Mouse (Mus musculus): ENCODE results near the gene Rtbdn. TPM values are rescaled to one million over a fixed set of nuclear protein-coding genes. Genes with fewer than 3 reads are reported as not detected.
A peak's percentile ranks its signal among the peaks of the same experiment; 100 is the strongest.

The Rtbdn gene
- polyA plus RNA-seq, 1 experiment, result not detected

GRCm38 (mm10) chr8:84980622-84981358 lies 34.0 kb downstream of the Rtbdn start:
- TF ChIP-seq CTCF (IDR thresholded peaks at IDR 0.05; ENCODE audit: control insufficient read depth, insufficient read depth, low read length) (no peak), POLR2A (IDR thresholded peaks at IDR 0.05; ENCODE audit: borderline replicate concordance, control insufficient read depth, low read depth, low read length) (no peak)
- no peak overlapping the region for H3K4me3 ChIP-seq (replicated peaks; ENCODE audit: control insufficient read depth, low read depth, low read length)
- H3K4me1 ChIP-seq (ENCODE audit: control insufficient read depth, insufficient read depth, low read length), result peaks cover 14% of the 10 kb centered on the region
- 27% methylated on average over 11 of the region's 11 CpGs for WGBS
- peak overlapping the region; percentile 95 for H3K27ac ChIP-seq (ENCODE audit: control insufficient read depth, insufficient read depth, low read depth, low read length, poor library complexity)

GRCm38 (mm10) chr8:84981644-84982498 lies 35.1 kb downstream of the Rtbdn start:
- TF ChIP-seq CTCF (IDR thresholded peaks at IDR 0.05; ENCODE audit: control insufficient read depth, insufficient read depth, low read length), result no peak
- peak; percentile 6; the same call in 1 of the 2 replicates for TF ChIP-seq POLR2A (IDR thresholded peaks at IDR 0.05; ENCODE audit: borderline replicate concordance, control insufficient read depth, low read depth, low read length)
- H3K4me1 ChIP-seq (ENCODE audit: control insufficient read depth, insufficient read depth, low read length), result peaks cover 16% of the 10 kb centered on the region
- H3K4me3 ChIP-seq (replicated peaks; ENCODE audit: control insufficient read depth, low read depth, low read length), result no peak overlapping the region
- H3K27ac ChIP-seq (ENCODE audit: control insufficient read depth, insufficient read depth, low read depth, low read length, poor library complexity), result peak overlapping the region; percentile 73
- 25% methylated on average over 15 of the region's 15 CpGs for WGBS

- H3K4me1 ChIP-seq (ENCODE audit: control insufficient read depth, insufficient read depth, low read length), result peaks cover 16% of the 10 kb centered on the region
Observed at GRCm38 (mm10) chr8:84982499-84983011, 35.8 kb downstream of the Rtbdn start.

DNA sequence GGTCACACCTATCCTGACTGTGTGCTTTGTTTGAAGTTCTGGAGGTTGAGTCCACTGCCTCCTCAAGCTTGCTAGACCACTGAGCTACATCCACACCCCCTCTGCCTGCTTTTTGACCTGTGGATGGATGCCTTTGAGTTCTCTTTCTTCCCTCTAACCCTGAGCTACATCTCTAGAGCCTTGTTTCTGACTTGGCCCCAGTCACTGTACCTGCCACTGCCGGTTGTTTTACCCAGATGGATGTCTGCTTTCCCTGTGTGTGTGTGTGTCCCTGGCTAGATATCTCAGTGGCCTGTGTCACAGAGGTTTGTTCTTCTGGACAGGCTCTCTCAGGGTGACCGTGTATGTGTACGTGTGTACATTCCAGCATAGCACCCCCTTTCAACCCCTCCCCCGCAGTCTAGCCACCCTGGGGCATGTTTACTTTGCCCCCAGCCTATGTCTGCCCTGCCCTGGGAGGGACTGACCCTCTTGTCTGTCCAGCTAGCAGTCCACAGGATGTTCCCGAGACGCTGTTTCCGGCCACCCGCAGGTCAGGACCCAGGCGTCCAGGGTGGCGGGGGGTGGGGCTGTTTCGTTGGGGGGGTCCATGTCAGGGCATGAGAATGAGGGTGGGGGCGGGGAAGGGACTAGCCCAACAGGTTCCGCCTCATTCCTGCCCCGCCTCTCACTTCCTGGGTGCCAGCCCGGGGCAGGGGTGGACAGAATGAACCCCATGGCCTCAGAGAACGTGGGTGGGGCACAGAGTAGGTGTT lies 37.7 kb downstream of the Rtbdn start:
- no peak overlapping the region for H3K4me3 ChIP-seq (replicated peaks; ENCODE audit: control insufficient read depth, low read depth, low read length)
- TF ChIP-seq POLR2A (IDR thresholded peaks at IDR 0.05; ENCODE audit: borderline replicate concordance, control insufficient read depth, low read depth, low read length) (no peak), CTCF (IDR thresholded peaks at IDR 0.05; ENCODE audit: control insufficient read depth, insufficient read depth, low read length) (no peak)
- WGBS, result 35% methylated on average over 16 of the region's 16 CpGs
- peaks cover 16% of the 10 kb centered on the region for H3K4me1 ChIP-seq (ENCODE audit: control insufficient read depth, insufficient read depth, low read length)
- peak overlapping the region; percentile 88 for H3K27ac ChIP-seq (ENCODE audit: control insufficient read depth, insufficient read depth, low read depth, low read length, poor library complexity)

More at GRCm38 (mm10) chr8:84982499-84983011, 35.8 kb downstream of the Rtbdn start:
- no peak overlapping the region for H3K4me3 ChIP-seq (replicated peaks; ENCODE audit: control insufficient read depth, low read depth, low read length)
- H3K27ac ChIP-seq (ENCODE audit: control insufficient read depth, insufficient read depth, low read depth, low read length, poor library complexity), result peak overlapping the region; percentile 73
- WGBS, result 11% methylated on average over 3 of the region's 3 CpGs
- 0 out of 2 replicates have a peak, but pooled peaks have one; percentile 3 for TF ChIP-seq CTCF (IDR thresholded peaks at IDR 0.05; ENCODE audit: control insufficient read depth, insufficient read depth, low read length)
- no peak for TF ChIP-seq POLR2A (IDR thresholded peaks at IDR 0.05; ENCODE audit: borderline replicate concordance, control insufficient read depth, low read depth, low read length)

DNA sequence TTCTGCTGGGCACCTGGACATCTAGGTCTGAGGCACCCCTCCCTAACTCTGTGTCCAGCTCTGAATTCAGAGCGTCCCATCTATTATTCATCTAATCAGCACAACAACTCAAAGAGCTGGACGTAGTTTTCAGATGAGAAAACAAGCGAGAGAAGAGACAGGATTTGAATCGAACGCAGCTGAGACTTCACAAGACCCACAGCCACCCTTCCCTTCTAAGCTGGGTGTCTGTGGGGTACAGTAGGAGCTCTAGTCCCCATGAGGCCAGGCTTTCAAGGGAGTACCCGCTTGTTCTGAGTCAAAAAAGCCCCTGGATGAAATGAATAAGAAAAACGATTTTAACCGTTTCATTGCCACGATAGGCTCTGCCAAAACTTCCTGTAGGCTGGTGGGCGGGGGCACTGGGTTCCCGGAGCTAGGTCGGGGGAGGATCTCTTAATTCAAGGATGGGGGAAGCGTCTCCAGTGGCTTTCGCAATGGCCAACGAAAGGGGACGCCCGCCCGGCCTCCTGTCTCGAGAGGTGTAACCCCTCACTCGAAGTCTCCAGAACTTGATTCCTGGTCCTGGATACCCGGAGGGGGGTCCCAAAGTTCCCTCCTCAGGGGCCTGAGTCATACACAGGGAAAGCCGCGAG lies 38.4 kb downstream of the Rtbdn start:
- peaks cover 16% of the 10 kb centered on the region for H3K4me1 ChIP-seq (ENCODE audit: control insufficient read depth, insufficient read depth, low read length)
- 2% methylated on average over 23 of the region's 23 CpGs for WGBS
- H3K4me3 ChIP-seq (replicated peaks; ENCODE audit: control insufficient read depth, low read depth, low read length), result peak overlapping the region; percentile 64
- H3K27ac ChIP-seq (ENCODE audit: control insufficient read depth, insufficient read depth, low read depth, low read length, poor library complexity), result peak overlapping the region; percentile 88
- TF ChIP-seq CTCF (IDR thresholded peaks at IDR 0.05; ENCODE audit: control insufficient read depth, insufficient read depth, low read length) (no peak), POLR2A (IDR thresholded peaks at IDR 0.05; ENCODE audit: borderline replicate concordance, control insufficient read depth, low read depth, low read length) (no peak)

GRCm38 (mm10) chr8:84985684-84986378 lies 39.0 kb downstream of the Rtbdn start:
- peak overlapping the region; percentile 88 for H3K27ac ChIP-seq (ENCODE audit: control insufficient read depth, insufficient read depth, low read depth, low read length, poor library complexity)
- H3K4me1 ChIP-seq (ENCODE audit: control insufficient read depth, insufficient read depth, low read length), result peaks cover 18% of the 10 kb centered on the region
- peak overlapping the region; percentile 64 for H3K4me3 ChIP-seq (replicated peaks; ENCODE audit: control insufficient read depth, low read depth, low read length)
- TF ChIP-seq CTCF (IDR thresholded peaks at IDR 0.05; ENCODE audit: control insufficient read depth, insufficient read depth, low read length) (no peak; the same call in 1 of the 2 replicates), POLR2A (IDR thresholded peaks at IDR 0.05; ENCODE audit: borderline replicate concordance, control insufficient read depth, low read depth, low read length) (peak; percentile 48; the same call in 1 of the 2 replicates)
- under 1% methylated on average over 53 of the region's 53 CpGs for WGBS
